Mouse (Mus musculus): ENCODE data around the gene Wtap. TPM values are rescaled to one million over a fixed set of nuclear protein-coding genes. Genes with fewer than 3 reads are reported as not detected.
"Not testable (repeated sequence)": the region's sequence is repeated elsewhere in the genome, so short reads cannot be mapped to it uniquely, and the experiment has no call there.

Wtap gene
- polyA plus RNA-seq, 1 experiment from 2014 or later: 41.9 TPM

DNA sequence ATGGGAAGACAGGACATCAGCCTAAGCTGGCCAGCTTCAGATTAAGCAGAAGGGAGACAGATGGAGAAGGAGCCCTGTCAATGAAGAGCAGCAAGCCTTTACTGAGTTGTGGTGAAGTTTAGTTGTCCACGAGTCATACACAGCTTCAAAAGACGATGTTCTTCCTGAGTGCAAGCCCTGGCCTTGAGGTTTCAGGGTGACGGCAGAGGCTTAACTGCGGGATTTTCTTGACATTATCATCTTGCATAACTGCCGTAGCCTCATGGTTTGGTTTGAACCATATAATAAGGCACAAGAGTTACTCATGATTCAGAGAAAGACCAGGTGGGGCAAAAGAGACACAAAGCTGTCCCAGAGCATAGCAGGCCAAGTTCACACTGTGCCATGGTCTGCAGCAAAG lies 3.9 kb upstream of the Wtap start:
- no peaks in the 10 kb centered on the region for H3K27me3 ChIP-seq
- ATAC-seq (ENCODE audit: insufficient read depth): no peak
- H3K36me3 ChIP-seq (replicated peaks): no peaks in the 10 kb centered on the region
- no peaks in the 10 kb centered on the region for H3K9me3 ChIP-seq (replicated peaks)
- no peak overlapping the region for H3K4me2 ChIP-seq
- H3K27ac ChIP-seq (replicated peaks): no peak overlapping the region
- no peak overlapping the region for H3K4me3 ChIP-seq (replicated peaks)
- peaks cover 5% of the 10 kb centered on the region; the same call in 1 of the 2 replicates for H3K4me1 ChIP-seq (replicated peaks)
- 56% methylated on average over 5 of the region's 5 CpGs for WGBS (ENCODE audit: insufficient replicate concordance)
- H3K9ac ChIP-seq: no peak overlapping the region

DNA sequence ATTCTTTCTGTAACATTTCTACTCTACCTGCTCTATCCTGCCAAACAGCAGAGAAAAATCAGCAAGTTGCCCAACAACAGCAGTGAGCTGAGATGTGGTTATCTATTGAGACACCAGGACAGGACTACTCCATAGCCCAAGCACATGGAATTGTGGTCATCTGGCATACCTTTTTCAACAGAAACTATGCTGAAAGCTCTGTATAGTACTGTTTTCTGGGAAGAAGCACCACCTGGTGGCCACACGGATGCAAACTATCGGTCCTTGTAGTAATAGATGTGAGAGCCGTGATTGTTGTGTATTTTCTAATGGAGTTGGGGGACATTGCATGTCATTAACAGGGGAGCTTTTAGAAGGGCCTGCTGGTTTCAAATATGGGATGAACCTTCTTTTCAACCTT lies 2.4 kb upstream of the Wtap start:
- H3K9ac ChIP-seq: no peak overlapping the region
- no peak overlapping the region for H3K27ac ChIP-seq (replicated peaks)
- no peaks in the 10 kb centered on the region for H3K36me3 ChIP-seq (replicated peaks)
- no peak overlapping the region for H3K4me2 ChIP-seq
- WGBS (ENCODE audit: insufficient replicate concordance): 32% methylated on average over 3 of the region's 3 CpGs
- no peak for ATAC-seq (ENCODE audit: insufficient read depth)
- peaks cover 7% of the 10 kb centered on the region; the same call in 1 of the 2 replicates for H3K4me1 ChIP-seq (replicated peaks)
- no peak overlapping the region for H3K4me3 ChIP-seq (replicated peaks)
- H3K27me3 ChIP-seq: no peaks in the 10 kb centered on the region
- no peaks in the 10 kb centered on the region for H3K9me3 ChIP-seq (replicated peaks)

DNA sequence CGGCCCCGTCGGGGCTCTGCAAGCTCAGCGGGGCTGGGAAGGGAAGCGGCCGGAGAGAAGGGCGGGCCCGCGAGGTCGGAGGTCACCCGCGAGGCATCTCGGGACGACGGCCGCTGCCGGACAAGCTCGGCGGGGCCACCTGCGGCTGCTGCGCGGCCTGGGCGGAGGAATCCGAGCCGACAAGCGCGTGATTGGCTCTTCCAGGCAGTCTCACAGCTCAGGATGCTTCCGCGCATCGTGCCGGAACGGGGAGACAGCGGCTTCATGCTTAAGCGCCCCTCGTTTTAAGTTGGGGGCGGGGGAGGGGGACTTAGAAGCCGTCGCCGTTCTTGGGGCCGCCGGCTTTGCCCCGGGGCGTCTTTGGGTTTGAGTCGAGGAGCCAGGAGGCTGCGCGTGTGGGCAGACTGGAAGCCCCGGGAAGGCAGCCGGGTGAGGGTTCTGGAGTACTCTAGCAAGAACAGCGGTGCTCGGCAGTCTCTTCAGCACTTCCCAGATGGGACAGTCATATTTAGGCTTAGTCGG lies 1.4 kb downstream of the Wtap start:
- Histone ChIP-seq H3K9me3 (replicated peaks) (no peaks in the 10 kb centered on the region), H3K27ac (replicated peaks) (peak overlapping the region; percentile 100), H3K4me1 (replicated peaks) (peaks cover 35% of the 10 kb centered on the region), H3K27me3 (no peaks in the 10 kb centered on the region), H3K36me3 (replicated peaks) (peaks cover 12% of the 10 kb centered on the region), H3K4me3 (replicated peaks) (peak overlapping the region; percentile 100), H3K4me2 (peak overlapping the region; percentile 90), H3K9ac (peak overlapping the region; percentile 100)
- under 1% methylated on average over 51 of the region's 51 CpGs for WGBS (ENCODE audit: insufficient replicate concordance)
- ATAC-seq (ENCODE audit: insufficient read depth): peak; percentile 84

DNA sequence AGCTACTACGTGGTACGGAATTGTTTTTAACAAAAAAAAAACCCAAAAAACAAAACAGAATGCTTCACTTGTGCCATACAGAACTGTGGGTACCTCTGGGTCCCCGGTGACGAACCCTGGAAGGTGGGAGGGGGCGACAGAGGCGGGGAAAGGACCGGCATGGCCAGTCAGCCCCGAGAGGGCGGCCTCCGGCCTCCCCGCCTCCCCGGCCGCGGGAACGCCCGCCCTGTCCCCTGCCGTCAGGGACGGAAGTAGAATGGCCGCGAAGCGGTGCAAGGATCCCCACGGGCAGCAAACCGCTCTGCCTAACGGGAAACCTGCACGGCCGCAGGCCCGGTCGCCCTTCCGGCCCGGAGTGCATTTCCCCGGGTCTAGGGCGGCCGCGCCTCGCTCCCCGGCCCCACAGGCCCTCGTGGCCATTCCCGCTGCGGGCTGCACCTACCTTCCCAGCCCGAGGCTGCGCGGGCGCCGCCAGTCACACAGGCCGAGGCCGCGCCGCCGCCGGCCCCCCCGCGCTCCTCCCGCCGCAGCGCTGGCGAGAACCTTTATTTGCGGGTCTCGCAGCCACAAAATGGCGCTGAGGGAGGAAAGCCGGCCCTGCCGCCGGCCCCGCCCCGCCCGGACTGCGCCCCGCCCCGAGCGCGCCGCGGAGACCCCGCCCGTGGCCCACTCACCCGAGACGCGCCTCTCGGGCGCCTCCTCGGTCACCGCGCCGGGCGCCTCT lies 2.2 kb downstream of the Wtap start:
- under 1% methylated on average over 84 of the region's 84 CpGs for WGBS (ENCODE audit: insufficient replicate concordance)
- Histone ChIP-seq H3K36me3 (replicated peaks) (peaks cover 12% of the 10 kb centered on the region), H3K9me3 (replicated peaks) (no peaks in the 10 kb centered on the region), H3K9ac (peak overlapping the region; percentile 100), H3K4me3 (replicated peaks) (peak overlapping the region; percentile 100), H3K27me3 (no peaks in the 10 kb centered on the region), H3K4me1 (replicated peaks) (peaks cover 37% of the 10 kb centered on the region), H3K4me2 (peak overlapping the region; percentile 90), H3K27ac (replicated peaks) (peak overlapping the region; percentile 100)
- peak; percentile 94 for ATAC-seq (ENCODE audit: insufficient read depth)

DNA sequence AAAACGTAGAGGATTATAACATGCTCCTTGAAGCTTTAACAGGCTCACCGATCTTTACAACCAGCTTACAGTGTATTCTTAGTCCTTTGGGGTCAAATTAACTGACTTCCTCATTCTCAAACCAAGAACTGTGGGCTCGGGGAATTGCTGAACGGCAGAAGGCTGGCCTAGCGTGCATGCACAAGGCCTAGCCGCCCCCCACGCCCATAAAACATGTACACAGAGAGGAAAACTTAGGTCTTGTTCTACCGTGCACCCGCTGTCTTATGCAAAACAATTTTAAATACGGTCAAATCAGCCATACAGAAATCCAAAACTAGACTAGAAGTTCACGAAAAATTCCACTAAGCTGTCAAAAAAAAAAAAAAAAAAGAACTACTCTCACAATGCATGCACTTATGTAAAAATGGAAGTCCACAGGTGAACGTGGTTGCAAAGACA lies 2.8 kb downstream of the Wtap start:
- peak overlapping the region; percentile 100 for H3K9ac ChIP-seq
- H3K27me3 ChIP-seq: no peaks in the 10 kb centered on the region
- peak overlapping the region; percentile 100 for H3K27ac ChIP-seq (replicated peaks)
- peaks cover 40% of the 10 kb centered on the region for H3K4me1 ChIP-seq (replicated peaks)
- peak overlapping the region; percentile 100 for H3K4me3 ChIP-seq (replicated peaks)
- WGBS (ENCODE audit: insufficient replicate concordance): 1% methylated on average over 12 of the region's 12 CpGs
- no peaks in the 10 kb centered on the region for H3K9me3 ChIP-seq (replicated peaks)
- ATAC-seq (ENCODE audit: insufficient read depth): no peak
- peak overlapping the region; percentile 90 for H3K4me2 ChIP-seq
- peaks cover 12% of the 10 kb centered on the region for H3K36me3 ChIP-seq (replicated peaks)

- Histone ChIP-seq H3K4me2 (peak overlapping the region; percentile 90), H3K9me3 (replicated peaks) (no peaks in the 10 kb centered on the region), H3K27ac (replicated peaks) (peak overlapping the region; percentile 100), H3K9ac (peak overlapping the region; percentile 100), H3K4me1 (replicated peaks) (peaks cover 40% of the 10 kb centered on the region), H3K36me3 (replicated peaks) (peaks cover 13% of the 10 kb centered on the region), H3K27me3 (no peaks in the 10 kb centered on the region), H3K4me3 (replicated peaks) (peak overlapping the region; percentile 100)
- ATAC-seq (ENCODE audit: insufficient read depth): no peak
- 23% methylated on average over 8 of the region's 8 CpGs for WGBS (ENCODE audit: insufficient replicate concordance)
These were observed 3.3 kb downstream of the Wtap start for GRCm38 (mm10) chr17:12990567-12991145.

- ATAC-seq (ENCODE audit: insufficient read depth); H3K9me3 ChIP-seq (replicated peaks); H3K4me2 ChIP-seq; H3K4me3 ChIP-seq (replicated peaks); H3K27ac ChIP-seq (replicated peaks); H3K9ac ChIP-seq; H3K27me3 ChIP-seq: not testable (repeated sequence)
- H3K4me1 ChIP-seq (replicated peaks): peaks cover 37% of the 10 kb centered on the region
- H3K36me3 ChIP-seq (replicated peaks): peaks cover 36% of the 10 kb centered on the region
- 76% methylated on average over 8 of the region's 8 CpGs for WGBS (ENCODE audit: insufficient replicate concordance)
These were observed 5.9 kb downstream of the Wtap start for GRCm38 (mm10) chr17:12988096-12988495.

GRCm38 (mm10) chr17:12983988-12984387 lies 10.0 kb downstream of the Wtap start:
- Histone ChIP-seq H3K9ac (no peak overlapping the region), H3K27me3 (no peaks in the 10 kb centered on the region), H3K4me1 (replicated peaks) (peaks cover 17% of the 10 kb centered on the region), H3K4me3 (replicated peaks) (no peak overlapping the region), H3K27ac (replicated peaks) (no peak overlapping the region), H3K9me3 (replicated peaks) (no peaks in the 10 kb centered on the region), H3K36me3 (replicated peaks) (peaks cover 73% of the 10 kb centered on the region), H3K4me2 (no peak overlapping the region)
- 20% methylated on average over 2 of the region's 2 CpGs for WGBS (ENCODE audit: insufficient replicate concordance)
- no peak for ATAC-seq (ENCODE audit: insufficient read depth)

DNA sequence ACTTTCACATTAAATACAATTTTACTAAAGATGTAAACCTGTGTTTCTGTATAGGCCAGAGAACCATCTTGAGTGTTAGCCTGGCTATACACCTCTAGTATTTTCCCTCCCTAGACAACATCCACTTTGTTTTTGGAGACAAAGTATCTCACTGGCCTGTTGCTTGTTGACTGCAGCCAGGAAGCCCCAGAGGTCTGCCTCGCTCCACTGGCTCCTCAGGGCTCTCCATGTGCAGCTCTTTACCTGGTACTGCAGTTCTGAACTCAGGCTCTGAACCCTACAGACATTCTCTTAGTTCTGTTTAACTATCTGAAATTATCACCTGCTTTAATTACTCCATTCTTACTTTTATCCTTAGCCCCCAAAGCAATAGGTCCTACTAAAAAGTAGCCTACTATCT lies 15.4 kb downstream of the Wtap start:
- Histone ChIP-seq H3K36me3 (replicated peaks) (peaks cover 81% of the 10 kb centered on the region), H3K9ac (no peak overlapping the region)

GRCm38 (mm10) chr17:12973851-12974250 lies 20.1 kb downstream of the Wtap start:
- Histone ChIP-seq H3K27ac (replicated peaks) (no peak overlapping the region), H3K4me2 (no peak overlapping the region), H3K9me3 (replicated peaks) (no peaks in the 10 kb centered on the region), H3K4me3 (replicated peaks) (no peak overlapping the region), H3K9ac (no peak overlapping the region), H3K27me3 (no peaks in the 10 kb centered on the region), H3K4me1 (replicated peaks) (no peaks in the 10 kb centered on the region), H3K36me3 (replicated peaks) (peaks cover 70% of the 10 kb centered on the region)
- no peak for ATAC-seq (ENCODE audit: insufficient read depth)
- WGBS (ENCODE audit: insufficient replicate concordance): 73% methylated on average over 2 of the region's 2 CpGs

More for the DNA sequence above, 15.4 kb downstream of the Wtap start:
- Histone ChIP-seq H3K4me2 (no peak overlapping the region), H3K27ac (replicated peaks) (no peak overlapping the region), H3K9me3 (replicated peaks) (no peaks in the 10 kb centered on the region), H3K27me3 (no peaks in the 10 kb centered on the region), H3K4me1 (replicated peaks) (no peaks in the 10 kb centered on the region), H3K4me3 (replicated peaks) (no peak overlapping the region)
- WGBS (ENCODE audit: insufficient replicate concordance): 81% methylated on average over 1 of the region's 1 CpGs
- ATAC-seq (ENCODE audit: insufficient read depth): no peak

- H3K4me3 ChIP-seq (replicated peaks): no peak overlapping the region
- 88% methylated on average over 2 of the region's 2 CpGs for WGBS (ENCODE audit: insufficient replicate concordance)
- peaks cover 52% of the 10 kb centered on the region for H3K36me3 ChIP-seq (replicated peaks)
- H3K4me2 ChIP-seq: no peak overlapping the region
- H3K4me1 ChIP-seq (replicated peaks): no peaks in the 10 kb centered on the region
- ATAC-seq (ENCODE audit: insufficient read depth): no peak
- no peak overlapping the region for H3K27ac ChIP-seq (replicated peaks)
- no peak overlapping the region for H3K9ac ChIP-seq
- H3K9me3 ChIP-seq (replicated peaks): no peaks in the 10 kb centered on the region
- no peaks in the 10 kb centered on the region for H3K27me3 ChIP-seq
These were observed 26.8 kb downstream of the Wtap start for GRCm38 (mm10) chr17:12967173-12967572.

All from liver, embryonic 15.5 days (tissue).